Mouse (Mus musculus) hindbrain, embryonic 15.5 days (tissue): ENCODE results near the gene Pptc7. TPM values are rescaled to one million over a fixed set of nuclear protein-coding genes. Genes with fewer than 3 reads are reported as not detected.

Source experiments
- ATAC-seq: fragments of 200-750 bp; cut with Nextera tagmentation; 2 replicates; pipeline ENCODE4 v1.8.0; 2017; ENCODE audit warnings: low read depth, moderate number of reproducible peaks, moderate TSS enrichment; ENCODE audit not compliant: low FRiP score
- H3K27ac ChIP-seq: fragments of 300-500 bp; sonication (generic); replicated peaks from 2 replicates; pipeline ENCODE4 v1.5.1; 2015; ENCODE audit warnings: mild to moderate bottlenecking, inconsistent platforms
- H3K27me3 ChIP-seq: fragments of 300-500 bp; sonication (generic); 2 replicates; pipeline ENCODE4 v1.6.1; 2015; ENCODE audit warnings: control low read depth, inconsistent platforms
- H3K36me3 ChIP-seq: fragments of 300-500 bp; sonication (generic); 2 replicates; pipeline ENCODE4 v1.6.1; 2015; ENCODE audit warnings: control low read depth, inconsistent platforms
- H3K4me1 ChIP-seq: fragments of 300-500 bp; sonication (generic); replicated peaks from 2 replicates; pipeline ENCODE4 v1.6.1; 2015; ENCODE audit warnings: control low read depth, inconsistent platforms
- H3K4me2 ChIP-seq: fragments of 300-500 bp; sonication (generic); 2 replicates; pipeline ENCODE4 v1.6.1; 2015; ENCODE audit warnings: moderate library complexity, mild to moderate bottlenecking, inconsistent platforms
- H3K4me3 ChIP-seq: fragments of 300-500 bp; sonication (generic); 2 replicates; pipeline ENCODE4 v1.5.1; 2015; ENCODE audit warnings: mild to moderate bottlenecking, inconsistent platforms
- H3K9ac ChIP-seq: fragments of 300-500 bp; sonication (generic); 2 replicates; pipeline ENCODE4 v1.6.1; 2015; ENCODE audit warnings: inconsistent platforms
- H3K9me3 ChIP-seq: fragments of 300-500 bp; sonication (generic); 2 replicates; pipeline ENCODE4 v1.6.1; 2016; ENCODE audit warnings: control low read depth, inconsistent platforms
- WGBS: fragments of 180-500 bp; shearing (Covaris S2); methylation state at CpG from one replicate; pipeline ENCODE4 v1.1.7; 2015; 5-methylcytosine and 5-hydroxymethylcytosine counted together
- polyA plus RNA-seq: library from polyadenylated mRNA; unstranded; fragments of >200 nt; fragmentation: Nextera tagmentation; extraction: Ambion mirVana; gene quantifications from 2 replicates; pipeline ENCODE4 v1.2.1, GENCODE M21; 2015

The Pptc7 gene
- 8.1 and 8.2 TPM in 2 replicates for polyA plus RNA-seq

DNA sequence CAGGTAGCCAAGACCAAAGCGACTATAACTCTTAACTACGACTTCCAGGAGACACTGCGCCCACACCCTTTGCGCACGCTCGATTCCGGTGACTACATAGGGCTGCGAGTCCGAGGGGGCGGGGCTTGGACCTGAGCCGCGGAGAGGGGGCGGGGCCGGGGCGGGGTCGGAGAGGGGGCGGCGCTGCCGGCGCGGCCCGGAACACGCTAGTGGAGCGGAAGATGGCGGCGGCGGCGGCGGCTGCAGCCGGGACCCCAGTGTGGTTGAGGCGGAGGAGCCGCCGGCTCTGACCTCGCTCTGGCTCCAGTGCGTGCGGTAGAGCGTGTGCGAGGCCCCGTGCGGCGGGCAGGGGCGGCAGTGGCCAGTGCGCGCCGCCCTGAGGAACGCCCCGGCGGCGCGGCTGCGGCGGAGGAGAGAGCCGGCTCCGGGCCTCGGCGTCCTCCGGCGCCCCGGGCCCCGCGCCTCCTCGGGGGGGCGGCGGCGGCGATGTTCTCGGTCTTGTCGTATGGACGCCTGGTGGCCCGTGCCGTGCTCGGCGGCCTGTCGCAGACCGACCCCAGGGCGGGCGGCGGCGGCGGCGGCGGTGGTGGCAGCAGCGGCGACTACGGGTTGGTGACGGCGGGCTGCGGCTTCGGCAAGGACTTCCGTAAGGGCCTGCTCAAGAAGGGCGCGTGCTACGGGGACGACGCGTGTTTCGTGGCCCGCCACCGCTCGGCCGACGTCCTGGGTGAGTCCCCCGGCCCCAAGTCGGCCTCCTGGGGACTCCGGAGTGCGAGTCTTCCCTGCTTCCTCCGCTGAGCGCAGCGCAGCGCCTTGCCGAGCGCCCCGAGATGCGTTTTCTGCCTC is at the start of gene Pptc7:
Gene Pptc7, plus strand, starts transcription at position 183 of the 846 bp plus-strand sequence.
- H3K4me2 ChIP-seq: peak within 1 kb of the TSS; percentile 90
- WGBS: 0% methylated on average over 102 of the region's 114 CpGs
- H3K36me3 ChIP-seq: 0 out of 2 replicates have a peak, but pooled peaks cover 2% of the 10 kb centered on the region
- H3K9ac ChIP-seq: peak within 1 kb of the TSS; percentile 75
- peak within 1 kb of the TSS; percentile 89 for H3K27ac ChIP-seq
- ATAC-seq: peak; percentile 93
- peak within 1 kb of the TSS; percentile 65 for H3K4me3 ChIP-seq
- no peaks in the 10 kb centered on the region for H3K27me3 ChIP-seq
- peaks cover 20% of the 10 kb centered on the region for H3K4me1 ChIP-seq
- H3K9me3 ChIP-seq: no peaks in the 10 kb centered on the region

DNA sequence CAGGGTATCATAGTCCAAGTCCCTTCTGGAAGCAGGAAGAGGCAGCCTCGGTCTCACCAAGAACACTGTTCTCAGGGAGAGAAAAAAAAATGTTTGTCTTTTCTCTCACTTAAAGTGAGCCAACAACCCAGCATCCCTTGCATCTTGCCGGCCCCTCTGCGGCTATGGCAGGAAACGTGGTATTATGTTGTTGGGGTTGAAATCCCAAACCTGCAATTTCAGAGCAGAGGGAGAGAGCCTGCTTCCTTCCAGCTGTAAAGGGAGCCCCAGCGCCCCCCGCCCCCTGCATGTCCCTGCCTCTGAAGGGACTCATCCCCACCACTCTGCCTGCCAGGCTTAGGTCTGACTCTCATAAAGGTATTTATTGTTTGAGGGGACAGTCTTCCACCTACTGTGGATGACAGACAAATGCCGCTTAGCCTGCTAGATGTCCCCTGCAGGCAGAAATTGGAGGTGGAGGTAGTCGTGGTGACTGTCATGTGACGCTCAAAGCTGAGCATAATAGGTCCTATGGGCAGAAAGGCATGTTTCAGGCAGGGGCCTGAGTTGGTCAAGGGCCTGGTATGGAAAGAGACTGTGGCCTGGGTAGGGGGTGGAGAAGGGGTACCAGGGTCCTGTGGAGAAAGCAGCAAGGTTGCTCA is 48.8 kb upstream of the Pptc7 start:
- no peak overlapping the region for H3K9ac ChIP-seq
- H3K36me3 ChIP-seq: no peaks in the 10 kb centered on the region
- H3K4me1 ChIP-seq: peaks cover 9% of the 10 kb centered on the region; the same call in 1 of the 2 replicates
- H3K4me3 ChIP-seq: no peak overlapping the region
- 60% methylated on average over 9 of the region's 9 CpGs for WGBS
- no peak overlapping the region for H3K4me2 ChIP-seq
- ATAC-seq: no peak
- H3K9me3 ChIP-seq: no peaks in the 10 kb centered on the region
- 0 out of 2 replicates have a peak overlapping the region, but pooled peaks have one; percentile 15 for H3K27ac ChIP-seq
- H3K27me3 ChIP-seq: no peaks in the 10 kb centered on the region

DNA sequence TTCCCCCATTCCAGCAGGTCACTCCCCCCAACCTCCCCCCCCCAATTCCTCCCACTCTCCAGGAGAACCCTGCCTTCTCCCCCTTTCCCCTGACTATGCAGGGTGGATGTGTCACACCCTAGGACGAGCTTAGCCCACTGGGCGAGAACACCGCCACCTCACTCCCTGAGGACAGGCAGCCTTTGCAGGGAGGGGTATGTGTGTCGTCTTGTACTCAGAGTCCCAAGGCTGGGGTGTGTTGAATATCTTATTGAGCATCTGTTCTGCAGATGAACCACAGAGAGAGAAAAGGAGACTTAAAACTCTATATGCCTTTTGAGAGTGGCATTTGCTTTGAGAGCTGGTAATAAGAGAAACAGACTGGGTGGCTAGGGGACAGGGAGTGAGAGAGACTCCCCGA is 47.0 kb upstream of the Pptc7 start:
- WGBS: 67% methylated on average over 5 of the region's 5 CpGs
- no peak for ATAC-seq
- no peaks in the 10 kb centered on the region for H3K36me3 ChIP-seq
- no peak overlapping the region for H3K4me3 ChIP-seq
- H3K4me2 ChIP-seq: no peak overlapping the region
- H3K27ac ChIP-seq: no peak overlapping the region
- H3K4me1 ChIP-seq: peaks cover 9% of the 10 kb centered on the region; the same call in 1 of the 2 replicates
- H3K9ac ChIP-seq: no peak overlapping the region
- H3K9me3 ChIP-seq: no peaks in the 10 kb centered on the region
- H3K27me3 ChIP-seq: no peaks in the 10 kb centered on the region

DNA sequence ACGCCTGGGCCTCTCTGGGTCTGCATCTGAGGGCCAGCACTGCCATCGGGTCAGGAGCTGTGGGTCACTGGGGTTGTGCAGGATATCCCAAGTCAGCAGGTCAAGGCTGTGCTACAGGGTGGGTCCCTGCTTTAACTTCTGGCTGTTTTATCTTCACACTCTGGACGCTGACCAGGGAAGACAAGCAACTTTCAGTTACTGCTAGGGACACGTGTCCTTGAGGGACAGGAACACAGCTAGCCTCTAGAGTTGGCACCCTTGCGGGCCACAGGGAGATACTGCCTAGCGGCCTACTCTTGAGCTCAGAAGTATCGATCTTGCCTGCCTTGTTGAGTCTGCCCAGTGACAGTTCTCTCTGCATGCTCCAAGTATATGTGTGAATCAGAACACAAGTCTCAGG is 44.5 kb upstream of the Pptc7 start:
- H3K4me1 ChIP-seq: peaks cover 18% of the 10 kb centered on the region; the same call in 1 of the 2 replicates
- H3K9me3 ChIP-seq: no peaks in the 10 kb centered on the region
- no peak for ATAC-seq
- H3K27ac ChIP-seq: no peak overlapping the region
- no peak overlapping the region for H3K4me3 ChIP-seq
- H3K27me3 ChIP-seq: no peaks in the 10 kb centered on the region
- H3K4me2 ChIP-seq: no peak overlapping the region
- 84% methylated on average over 7 of the region's 7 CpGs for WGBS
- H3K36me3 ChIP-seq: no peaks in the 10 kb centered on the region
- H3K9ac ChIP-seq: no peak overlapping the region

DNA sequence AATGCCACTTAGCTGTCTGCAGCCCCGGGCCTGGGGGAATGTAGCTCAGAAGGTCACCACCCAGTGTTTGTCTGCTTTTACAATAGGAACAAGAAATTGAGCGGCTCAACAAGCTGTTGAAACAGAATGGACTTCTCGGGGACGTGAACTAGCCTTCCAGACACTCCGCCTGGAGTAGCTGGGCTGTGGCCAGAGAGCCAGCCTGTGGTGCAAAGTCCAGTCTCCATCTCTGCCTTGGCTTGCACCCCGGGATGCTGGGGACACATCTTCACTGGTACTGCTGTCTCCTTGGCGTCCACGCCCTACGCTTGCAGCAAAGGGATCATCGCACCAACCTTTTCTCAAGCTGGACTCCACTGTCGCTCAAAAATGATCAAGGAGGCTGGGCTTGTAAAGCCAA is 43.6 kb upstream of the Pptc7 start:
- Histone ChIP-seq H3K36me3 (no peaks in the 10 kb centered on the region), H3K9ac (no peak overlapping the region), H3K9me3 (no peaks in the 10 kb centered on the region), H3K4me2 (no peak overlapping the region), H3K4me3 (no peak overlapping the region), H3K27ac (no peak overlapping the region), H3K4me1 (peaks cover 10% of the 10 kb centered on the region; the same call in 1 of the 2 replicates), H3K27me3 (no peaks in the 10 kb centered on the region)
- WGBS: 88% methylated on average over 11 of the region's 11 CpGs
- no peak for ATAC-seq

DNA sequence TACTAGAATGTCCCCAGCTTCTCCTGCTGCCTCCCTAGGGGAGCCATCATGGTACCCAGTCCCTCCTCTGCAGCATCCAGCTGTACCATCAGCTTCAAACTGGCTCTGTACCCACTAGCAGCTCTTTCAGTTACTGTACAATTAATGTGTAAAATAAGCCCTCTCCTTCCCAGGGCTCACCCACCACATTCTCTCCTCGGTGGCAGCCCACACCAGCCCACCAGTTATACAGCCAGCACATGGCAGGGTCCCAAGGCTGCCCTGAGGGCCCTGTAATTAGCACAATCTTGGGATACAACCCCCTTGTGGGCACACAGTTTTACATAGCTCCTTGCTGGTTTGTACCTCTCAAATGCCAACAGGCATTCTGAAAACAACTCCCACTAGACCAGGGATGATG is 43.2 kb upstream of the Pptc7 start:
- Histone ChIP-seq H3K27me3 (no peaks in the 10 kb centered on the region), H3K36me3 (no peaks in the 10 kb centered on the region), H3K9ac (no peak overlapping the region), H3K4me3 (no peak overlapping the region), H3K4me1 (peaks cover 9% of the 10 kb centered on the region; the same call in 1 of the 2 replicates), H3K4me2 (no peak overlapping the region), H3K9me3 (no peaks in the 10 kb centered on the region), H3K27ac (no peak overlapping the region)
- no peak for ATAC-seq
- 60% methylated on average over 1 of the region's 1 CpGs for WGBS

DNA sequence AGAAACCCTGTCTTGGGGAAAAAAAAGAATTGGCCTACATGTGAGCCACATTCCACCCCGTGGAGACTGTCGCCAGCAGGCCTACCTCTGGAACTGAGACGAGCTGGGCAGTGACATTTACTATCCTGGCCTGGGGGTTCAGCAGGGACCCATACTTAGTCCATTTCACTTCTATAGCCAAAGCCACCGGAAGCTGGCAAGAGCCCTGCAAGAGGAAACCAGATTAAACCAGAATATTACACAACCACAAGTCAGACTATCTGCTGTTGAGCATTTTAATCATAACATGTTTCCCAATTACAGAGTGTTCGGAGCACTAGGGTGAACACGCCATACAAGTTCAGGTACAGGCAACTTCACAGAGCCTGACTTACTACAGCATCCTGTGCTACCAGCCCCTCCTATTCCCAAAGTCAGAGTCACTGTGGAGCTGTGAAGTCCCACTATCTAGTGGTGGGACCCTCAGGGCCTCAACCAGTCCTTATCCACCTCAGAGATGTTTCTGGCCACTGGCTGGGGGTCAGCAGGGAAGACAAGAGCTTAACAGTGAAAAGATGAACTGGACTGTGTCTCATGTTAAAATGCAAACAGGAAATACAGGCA is 41.5 kb upstream of the Pptc7 start:
- WGBS: 90% methylated on average over 6 of the region's 6 CpGs
- H3K9ac ChIP-seq: no peak overlapping the region
- peaks cover 8% of the 10 kb centered on the region; the same call in 1 of the 2 replicates for H3K36me3 ChIP-seq
- peaks cover 9% of the 10 kb centered on the region; the same call in 1 of the 2 replicates for H3K4me1 ChIP-seq
- ATAC-seq: no peak
- H3K27ac ChIP-seq: no peak overlapping the region
- H3K27me3 ChIP-seq: no peaks in the 10 kb centered on the region
- H3K4me3 ChIP-seq: no peak overlapping the region
- H3K4me2 ChIP-seq: no peak overlapping the region
- H3K9me3 ChIP-seq: no peaks in the 10 kb centered on the region

DNA sequence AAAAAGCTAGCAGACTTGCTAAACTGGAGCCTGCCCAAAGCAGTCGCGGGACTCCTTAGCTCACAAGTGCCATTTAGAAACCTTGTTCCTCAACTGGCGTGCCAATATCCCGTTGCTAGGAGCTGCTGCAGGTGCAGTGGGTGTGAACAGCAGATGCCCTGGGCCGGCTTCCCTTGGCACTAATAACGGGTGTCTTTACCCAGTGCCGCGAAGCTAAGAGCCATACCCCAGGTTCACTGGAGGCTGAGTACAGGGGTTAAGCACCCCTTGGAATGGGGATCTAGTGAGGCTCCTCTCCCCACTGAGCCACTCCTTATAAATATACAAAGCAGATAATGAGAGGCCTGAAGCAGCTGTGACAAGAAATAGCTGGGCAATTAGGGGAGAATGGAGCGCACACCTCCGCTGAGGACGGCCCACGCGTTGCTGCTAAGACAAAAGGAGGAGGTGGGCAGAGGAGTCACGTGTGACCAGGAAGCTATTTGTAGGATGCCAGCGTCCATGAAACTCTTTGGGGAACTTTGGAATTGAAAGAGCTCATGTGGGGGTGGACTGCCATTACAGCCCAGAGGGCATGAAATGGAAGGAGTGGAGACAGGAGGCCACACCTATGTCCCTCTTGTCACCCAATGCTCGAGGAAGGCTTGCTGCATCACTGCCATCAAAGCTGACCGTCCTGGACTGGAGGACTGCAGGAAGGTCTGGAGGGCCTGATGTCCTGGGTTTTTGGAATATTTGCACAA is 40.2 kb upstream of the Pptc7 start:
- Histone ChIP-seq H3K9ac (no peak overlapping the region), H3K4me1 (peaks cover 9% of the 10 kb centered on the region; the same call in 1 of the 2 replicates), H3K27me3 (no peaks in the 10 kb centered on the region), H3K36me3 (peaks cover 20% of the 10 kb centered on the region), H3K9me3 (no peaks in the 10 kb centered on the region), H3K4me3 (no peak overlapping the region), H3K27ac (0 out of 2 replicates have a peak overlapping the region, but pooled peaks have one; percentile 25), H3K4me2 (no peak overlapping the region)
- peak; percentile 10; the same call in 1 of the 2 replicates for ATAC-seq
- 55% methylated on average over 17 of the region's 17 CpGs for WGBS

DNA sequence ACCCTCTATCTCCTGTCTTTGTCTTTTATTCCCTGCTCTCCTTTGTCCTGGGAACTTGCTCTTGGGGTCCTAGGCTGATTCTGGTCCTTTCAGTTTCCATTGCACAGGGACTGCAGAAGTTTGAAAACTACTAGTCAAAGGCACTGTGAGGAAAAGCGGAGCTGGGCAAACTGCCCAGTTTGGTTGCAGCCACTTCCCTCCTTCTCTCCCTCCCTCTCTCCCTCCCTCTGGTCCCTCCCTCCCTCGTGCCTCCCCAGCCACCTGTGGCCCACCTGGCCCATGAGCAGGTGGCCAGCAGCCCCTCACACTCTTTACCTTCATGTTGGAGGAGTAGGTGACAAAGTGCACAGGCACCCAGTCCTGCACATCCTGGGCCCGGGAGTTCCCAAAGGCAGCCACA is 39.0 kb upstream of the Pptc7 start:
- H3K4me1 ChIP-seq: peaks cover 9% of the 10 kb centered on the region; the same call in 1 of the 2 replicates
- H3K27ac ChIP-seq: no peak overlapping the region
- H3K4me2 ChIP-seq: no peak overlapping the region
- no peaks in the 10 kb centered on the region for H3K27me3 ChIP-seq
- H3K9ac ChIP-seq: no peak overlapping the region
- peaks cover 20% of the 10 kb centered on the region for H3K36me3 ChIP-seq
- 66% methylated on average over 3 of the region's 3 CpGs for WGBS
- no peak for ATAC-seq
- no peaks in the 10 kb centered on the region for H3K9me3 ChIP-seq
- H3K4me3 ChIP-seq: no peak overlapping the region

DNA sequence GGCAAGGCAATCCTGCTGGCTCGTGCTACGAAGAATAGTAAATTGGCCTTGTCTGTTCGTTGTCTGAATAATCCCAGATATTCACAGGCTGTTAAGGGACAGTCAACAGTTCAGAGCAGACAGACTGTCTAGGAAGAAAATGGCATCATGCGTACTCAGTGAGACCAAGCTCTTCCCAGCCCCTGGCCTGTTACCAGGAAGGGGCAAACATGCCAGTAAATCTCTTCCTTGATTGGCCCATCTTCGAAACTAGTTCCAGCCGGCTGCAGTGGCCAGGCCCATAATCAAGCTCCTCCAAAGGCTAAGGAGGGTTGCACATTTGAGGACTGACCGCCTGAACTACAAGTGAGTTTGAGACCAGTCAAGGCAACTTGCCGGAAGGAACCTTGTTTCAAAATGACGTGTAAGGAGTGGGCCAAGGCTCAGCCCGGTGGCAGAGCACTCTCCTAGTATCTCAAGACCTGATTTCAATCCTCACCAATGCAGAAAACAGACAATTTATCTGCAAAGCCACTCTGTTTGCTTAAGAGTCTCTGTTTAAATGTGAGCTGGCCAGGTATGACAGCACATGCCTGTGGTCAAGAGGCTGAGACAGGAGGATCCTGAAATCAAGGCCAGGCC is 37.5 kb upstream of the Pptc7 start:
- Histone ChIP-seq H3K4me2 (no peak overlapping the region), H3K27me3 (no peaks in the 10 kb centered on the region), H3K27ac (no peak overlapping the region), H3K4me1 (peaks cover 9% of the 10 kb centered on the region; the same call in 1 of the 2 replicates), H3K9ac (no peak overlapping the region), H3K36me3 (peaks cover 20% of the 10 kb centered on the region), H3K9me3 (no peaks in the 10 kb centered on the region), H3K4me3 (no peak overlapping the region)
- no peak for ATAC-seq
- WGBS: 86% methylated on average over 10 of the region's 10 CpGs

DNA sequence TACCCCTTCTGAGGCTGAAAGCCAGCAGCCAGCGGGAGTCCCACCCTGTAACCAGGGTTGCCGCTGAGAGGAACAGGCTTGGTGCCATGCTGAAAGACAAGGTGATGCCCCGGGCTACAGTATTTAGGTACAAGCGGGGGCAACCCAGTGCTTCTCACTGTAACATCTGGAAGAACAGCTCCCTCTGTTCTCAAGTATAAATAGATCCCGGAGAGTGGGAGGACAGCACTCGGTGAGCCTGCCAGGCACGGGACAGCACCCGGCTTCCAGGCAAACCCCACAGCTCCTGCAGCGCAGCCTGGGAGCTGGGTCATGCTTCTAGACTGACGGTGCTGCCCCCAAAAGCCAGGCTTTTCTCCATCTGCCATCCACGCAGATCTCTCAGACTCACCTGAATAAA is 36.6 kb upstream of the Pptc7 start:
- 90% methylated on average over 11 of the region's 11 CpGs for WGBS
- Histone ChIP-seq H3K27me3 (no peaks in the 10 kb centered on the region), H3K36me3 (peaks cover 20% of the 10 kb centered on the region), H3K27ac (no peak overlapping the region), H3K9me3 (no peaks in the 10 kb centered on the region), H3K4me2 (no peak overlapping the region), H3K4me3 (no peak overlapping the region), H3K9ac (no peak overlapping the region), H3K4me1 (peaks cover 9% of the 10 kb centered on the region; the same call in 1 of the 2 replicates)
- ATAC-seq: no peak
